Mouse (Mus musculus) spleen, adult 2 months (tissue): ENCODE data around the gene Ddx24. TPM values are rescaled to one million over a fixed set of nuclear protein-coding genes. Genes with fewer than 3 reads are reported as not detected.

ENCODE experiments used
- DNase-seq, 2 experiments: peaks; one replicate each; pipeline versions ENCODE4 v3.0.0 to v3.0.0-alpha.2; 2012 to 2021; ENCODE audit warnings: low spot score in 2 of 2, low read depth in 1 of 2
- H3K27ac ChIP-seq: fragments of 200-500 bp; 2 replicates; pipeline ENCODE4 v1.5.1; 2012; ENCODE audit warnings: low read length, inconsistent platforms; ENCODE audit not compliant: insufficient read depth
- H3K27me3 ChIP-seq: fragments of 200-500 bp; 2 replicates; pipeline ENCODE4 v1.6.1; 2012; ENCODE audit warnings: mild to moderate bottlenecking, moderate library complexity, low read length, inconsistent platforms; ENCODE audit not compliant: control insufficient read depth, insufficient read depth
- H3K36me3 ChIP-seq: fragments of 200-500 bp; 2 replicates; pipeline ENCODE4 v1.6.1; 2012; ENCODE audit warnings: mild to moderate bottlenecking, low read length, inconsistent platforms; ENCODE audit not compliant: control insufficient read depth, insufficient read depth
- H3K4me1 ChIP-seq: fragments of 200-500 bp; 2 replicates; pipeline ENCODE4 v1.6.1; 2011; ENCODE audit warnings: inconsistent platforms; ENCODE audit not compliant: control insufficient read depth, insufficient read depth, insufficient read length
- H3K4me3 ChIP-seq: fragments of 200-500 bp; 2 replicates; pipeline ENCODE4 v1.5.1; 2011; ENCODE audit warnings: mild to moderate bottlenecking, inconsistent platforms; ENCODE audit not compliant: insufficient read depth, insufficient read length; ENCODE audit errors: extremely low read depth
- CTCF ChIP-seq: fragments of 200-500 bp; IDR thresholded peaks from 2 replicates; pipeline ENCODE4 v1.5.1; 2011; ENCODE audit warnings: mild to moderate bottlenecking, inconsistent platforms; ENCODE audit not compliant: insufficient read depth, insufficient read length, insufficient replicate concordance; ENCODE audit errors: extremely low read depth
- POLR2A ChIP-seq: fragments of 200-500 bp; IDR thresholded peaks from 2 replicates; pipeline ENCODE4 v1.6.1; 2011; ENCODE audit warnings: low read depth, low read length, inconsistent platforms
- WGBS: fragments of 180-500 bp; shearing (Covaris S2); methylation state at CpG from one replicate; pipeline ENCODE4 v1.1.7; 2018; 5-methylcytosine and 5-hydroxymethylcytosine counted together
- polyA plus RNA-seq: library from polyadenylated mRNA; depleted of rRNA; stranded (reverse); fragments of >200 nt; gene quantifications from 2 replicates; pipeline ENCODE4 v1.2.3, GENCODE M21; 2012

Gene Ddx24
- polyA plus RNA-seq, 1 experiment, result 32.5 TPM

- peaks cover 2% of the 10 kb centered on the region; the same call in 1 of the 2 replicates for H3K4me1 ChIP-seq
- no peak for TF ChIP-seq CTCF
- peak; percentile 34 for TF ChIP-seq POLR2A
- no peaks in the 10 kb centered on the region for H3K27me3 ChIP-seq
- 14% methylated on average over 3 of the region's 3 CpGs for WGBS
- peak within 1 kb of the TSS; percentile 85 for H3K4me3 ChIP-seq
- H3K36me3 ChIP-seq, result peaks cover 21% of the 10 kb centered on the region
- peak within 1 kb of the TSS; percentile 79 for H3K27ac ChIP-seq
- DNase-seq, result peak; percentile 36 to 60
Measured at GRCm38 (mm10) chr12:103443524-103443923, 17.9 kb upstream of the Ddx24 start, which contains the start of gene Ifi27l2a. Gene Ifi27l2a (minus strand): TSS chr12:103443680.

- 93% methylated on average over 1 of the region's 1 CpGs for WGBS
- Histone ChIP-seq H3K27ac (0 out of 2 replicates have a peak overlapping the region, but pooled peaks have one; percentile 7), H3K4me3 (no peak overlapping the region), H3K27me3 (no peaks in the 10 kb centered on the region), H3K36me3 (peaks cover 25% of the 10 kb centered on the region), H3K4me1 (peaks cover 19% of the 10 kb centered on the region; the same call in 1 of the 2 replicates)
- TF ChIP-seq POLR2A (no peak), CTCF (no peak)
- no peak for DNase-seq
Measured at GRCm38 (mm10) chr12:103437601-103438000, 12.0 kb upstream of the Ddx24 start.

- Histone ChIP-seq H3K27ac (peak overlapping the region; percentile 95), H3K27me3 (no peaks in the 10 kb centered on the region), H3K36me3 (peaks cover 13% of the 10 kb centered on the region), H3K4me1 (peaks cover 17% of the 10 kb centered on the region; the same call in 1 of the 2 replicates), H3K4me3 (peak overlapping the region; percentile 50)
- DNase-seq, result no peak
- TF ChIP-seq POLR2A (no peak), CTCF (no peak)
Measured at GRCm38 (mm10) chr12:103434861-103435260, 9.2 kb upstream of the Ddx24 start.

GRCm38 (mm10) chr12:103433986-103434731 is 8.5 kb upstream of the Ddx24 start, which contains the start of gene Ifi27:
Gene Ifi27 (plus strand): TSS chr12:103434211.
- peaks cover 8% of the 10 kb centered on the region for H3K36me3 ChIP-seq
- H3K27ac ChIP-seq, result peak within 1 kb of the TSS; percentile 95
- peaks cover 17% of the 10 kb centered on the region; the same call in 1 of the 2 replicates for H3K4me1 ChIP-seq
- TF ChIP-seq CTCF, result no peak
- TF ChIP-seq POLR2A, result peak; percentile 49; the same call in 1 of the 2 replicates
- 24% methylated on average over 8 of the region's 8 CpGs for WGBS
- no peaks in the 10 kb centered on the region for H3K27me3 ChIP-seq
- DNase-seq, result peak; percentile 64 to 80
- H3K4me3 ChIP-seq, result peak within 1 kb of the TSS; percentile 50

- H3K4me1 ChIP-seq, result peaks cover 17% of the 10 kb centered on the region; the same call in 1 of the 2 replicates
- TF ChIP-seq POLR2A (no peak), CTCF (no peak)
- no peak for DNase-seq
- 81% methylated on average over 2 of the region's 2 CpGs for WGBS
- H3K27ac ChIP-seq, result peak overlapping the region; percentile 48; the same call in 1 of the 2 replicates
- H3K27me3 ChIP-seq, result no peaks in the 10 kb centered on the region
- peaks cover 4% of the 10 kb centered on the region for H3K36me3 ChIP-seq
- no peak overlapping the region for H3K4me3 ChIP-seq
Measured at GRCm38 (mm10) chr12:103433430-103433829, 7.8 kb upstream of the Ddx24 start.

GRCm38 (mm10) chr12:103426710-103427109 is 1.1 kb upstream of the Ddx24 start:
- 96% methylated on average over 7 of the region's 7 CpGs for whole genome bisulfite sequencing

More at GRCm38 (mm10) chr12:103426710-103427109, 1.1 kb upstream of the Ddx24 start:
- H3K36me3 ChIP-seq, result peaks cover 11% of the 10 kb centered on the region; the same call in 1 of the 2 replicates
- H3K4me3 ChIP-seq, result no peak overlapping the region
- H3K27me3 ChIP-seq, result no peaks in the 10 kb centered on the region
- no peak for DNase-seq
- H3K27ac ChIP-seq, result no peak overlapping the region
- TF ChIP-seq POLR2A (no peak), CTCF (no peak)
- H3K4me1 ChIP-seq, result peaks cover 8% of the 10 kb centered on the region
